Mouse (Mus musculus) cerebellum, adult 18-20 months (tissue): ENCODE measurements at regions not wholly inside any gene's neighbourhood (a gene's known extent, or its start where the extent isn't known, plus 50 kb on each side); places are given as distances from the start of the nearest gene placed in this dataset.

Source experiments
- DNase-seq, 2 experiments: peaks; one replicate each; pipeline ENCODE4 v3.0.0; 2021

GRCm38 (mm10) chr7:98768460-98768859 lies 65.6 kb downstream of the Thap12 start:
- DNase-seq = no peak

- no peak for DNase-seq
Observed at GRCm38 (mm10) chr7:98769111-98769734, 65.7 kb upstream of the Wnt11 start.

- no peak for DNase-seq
Observed at GRCm38 (mm10) chr7:98770257-98770890, 64.5 kb upstream of the Wnt11 start.

- peak; percentile 27 to 31 for DNase-seq
Observed at GRCm38 (mm10) chr7:98771134-98771775, 63.7 kb upstream of the Wnt11 start.

DNA sequence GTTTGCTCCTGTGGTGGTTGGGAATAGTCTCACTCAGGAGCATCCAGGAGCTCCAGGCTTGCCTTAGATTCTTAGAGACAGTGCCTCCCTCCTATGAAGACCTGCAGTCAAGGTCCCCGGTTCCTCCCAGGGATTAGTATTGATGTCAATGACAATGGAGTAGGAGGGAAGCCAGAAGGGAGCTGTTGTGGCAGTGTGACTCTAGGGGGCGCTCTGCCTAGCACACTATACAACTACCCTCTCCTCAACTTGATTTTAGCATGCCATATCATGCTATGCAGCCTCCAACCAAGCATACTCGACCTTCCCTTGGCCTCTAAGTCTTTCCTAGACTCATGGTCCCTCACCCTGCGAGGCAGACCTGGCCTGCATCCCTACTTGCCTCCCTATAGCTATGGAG lies 60.3 kb upstream of the Wnt11 start:
- no peak for DNase-seq

DNA sequence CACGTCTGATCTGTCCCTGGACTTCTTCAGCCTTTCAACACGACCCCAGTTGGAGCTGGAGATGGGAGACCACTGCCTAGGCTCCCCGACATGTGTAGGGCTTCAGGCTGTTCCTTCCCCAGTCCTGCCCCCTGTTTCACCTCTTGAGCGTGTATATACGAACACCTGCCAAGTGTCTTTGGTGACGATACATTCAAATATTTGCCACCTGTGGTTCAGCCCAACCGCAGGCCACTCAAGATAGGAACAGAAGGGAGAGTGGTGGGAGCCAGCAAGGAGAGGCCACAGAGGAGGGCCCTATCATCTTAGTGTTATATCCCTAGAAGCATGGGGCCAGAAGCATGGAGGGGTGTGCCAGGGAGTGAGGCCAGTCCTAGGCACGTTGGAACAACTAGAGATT lies 59.9 kb upstream of the Wnt11 start:
- no peak for DNase-seq

DNA sequence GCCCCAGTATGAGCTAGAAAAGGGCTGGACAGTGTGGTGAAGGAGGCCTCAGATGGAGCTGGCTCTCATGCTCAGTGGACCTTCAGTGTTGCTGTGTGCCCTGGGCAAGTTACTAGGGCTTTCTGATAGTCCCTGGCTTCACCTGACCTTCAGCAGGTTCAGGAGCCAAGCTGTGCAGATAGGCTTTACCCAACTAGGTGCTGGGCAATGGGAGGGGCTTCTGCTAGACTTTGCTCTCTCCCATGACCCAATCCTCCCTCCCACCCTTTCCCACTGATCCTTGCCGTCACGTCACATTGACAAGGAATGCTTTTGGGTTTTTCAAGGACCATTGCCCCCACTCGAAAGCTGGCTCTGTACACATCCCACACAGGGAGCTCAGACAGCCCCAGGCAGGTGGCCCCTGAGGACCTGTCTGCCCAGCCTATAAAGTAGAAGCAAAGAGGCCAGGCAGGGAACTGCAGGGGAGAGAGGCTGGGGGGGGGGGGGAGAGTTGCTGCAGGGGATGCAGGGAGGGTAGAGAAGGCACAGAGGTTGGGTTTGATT lies 57.5 kb upstream of the Wnt11 start:
- DNase-seq = no peak

GRCm38 (mm10) chr7:98778929-98779328 lies 56.0 kb upstream of the Wnt11 start:
- DNase-seq = peak; percentile 48 to 69

DNA sequence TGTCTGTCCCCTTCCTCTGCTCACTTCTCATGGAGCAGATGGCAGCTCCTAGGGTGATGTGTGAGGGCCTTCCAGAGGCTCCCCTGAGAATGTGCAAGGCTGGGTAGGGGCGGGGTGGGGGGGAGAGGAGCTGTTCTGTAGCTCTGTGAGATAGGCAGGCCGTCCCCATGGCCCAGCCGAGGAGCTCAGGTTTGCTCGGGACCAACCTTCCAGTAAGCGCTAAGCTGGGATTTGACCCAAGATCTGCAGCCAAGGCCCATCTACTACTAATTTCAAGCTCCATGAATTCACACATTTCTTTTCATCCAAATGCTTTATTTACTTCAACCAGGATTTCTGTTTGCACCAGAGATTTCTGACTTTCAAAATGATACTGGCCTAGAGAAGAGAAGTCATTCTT lies 51.4 kb upstream of the Wnt11 start:
- DNase-seq = no peak

DNA sequence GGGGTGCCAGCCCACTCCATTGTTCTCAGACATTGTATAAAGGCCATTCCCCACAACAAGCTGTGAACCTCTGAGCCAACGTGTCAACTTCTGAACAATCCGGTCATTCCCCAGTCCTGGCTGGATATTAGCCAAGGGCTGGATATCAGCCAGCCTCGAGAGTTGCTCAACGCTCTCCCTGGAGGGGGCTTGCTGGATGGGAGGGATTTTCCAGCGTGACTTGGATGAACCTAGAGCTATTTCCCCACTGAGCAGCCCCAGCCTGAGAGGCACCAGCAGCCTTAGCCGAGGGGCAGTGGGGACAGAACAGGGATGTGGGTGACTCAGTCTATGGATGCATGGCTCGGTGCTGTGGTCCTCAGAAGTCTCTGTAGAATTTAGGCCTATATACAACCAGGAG lies 51.0 kb upstream of the Wnt11 start:
- DNase-seq = peak; percentile 22 to 25

DNA sequence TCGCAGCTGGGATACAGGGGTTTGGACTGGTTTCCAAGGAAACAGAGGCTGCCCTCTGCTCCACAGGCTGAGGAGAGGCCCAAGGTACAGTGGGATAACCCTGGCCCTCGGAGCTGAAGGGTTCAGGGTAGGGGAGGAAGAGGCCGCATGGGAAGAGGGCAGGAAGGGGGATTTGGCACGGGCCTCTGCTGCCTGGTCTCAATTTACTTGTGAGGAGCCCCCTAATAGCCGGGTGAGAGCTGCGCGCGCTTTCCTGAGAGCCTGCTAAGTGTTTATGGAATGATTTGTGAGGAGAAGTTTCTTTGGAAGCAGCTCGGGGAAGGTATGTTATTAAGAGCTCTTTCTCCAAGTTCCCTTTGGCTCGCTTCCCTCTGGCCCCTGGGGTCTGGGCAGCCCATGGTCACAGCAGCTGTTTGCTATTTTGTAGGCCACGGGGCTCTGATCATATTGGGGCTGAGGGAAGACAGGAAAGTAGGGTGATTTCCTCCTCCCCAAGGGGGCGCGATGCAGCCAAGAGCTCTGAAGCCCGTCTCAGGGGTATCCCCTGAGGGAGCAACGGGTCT lies 50.5 kb upstream of the Wnt11 start:
- DNase-seq = peak in 1 of 2 experiments; percentile 10
